Mouse (Mus musculus) limb, embryonic 14.5 days (tissue): ENCODE measurements around the gene Tmem230. TPM values are rescaled to one million over a fixed set of nuclear protein-coding genes. Genes with fewer than 3 reads are reported as not detected.

Source experiments
- ATAC-seq: fragments of 200-750 bp; cut with Nextera tagmentation; 2 replicates; pipeline ENCODE4 v1.8.0; 2017; ENCODE audit warnings: low read depth, moderate number of reproducible peaks, moderate TSS enrichment; ENCODE audit not compliant: low FRiP score
- DNase-seq: peaks from one replicate; pipeline ENCODE4 v3.0.0-alpha.2; 2015; ENCODE audit warnings: low spot score
- H3K27ac ChIP-seq: fragments of 300-500 bp; sonication (generic); replicated peaks from 2 replicates; pipeline ENCODE4 v1.5.1; 2014; ENCODE audit warnings: low read depth, mild to moderate bottlenecking, low read length, moderate library complexity, mixed read lengths
- H3K27me3 ChIP-seq: fragments of 300-500 bp; sonication (generic); 2 replicates; pipeline ENCODE4 v1.6.1; 2014; ENCODE audit warnings: low read length, mixed read lengths; ENCODE audit not compliant: control insufficient read depth, insufficient read depth
- H3K36me3 ChIP-seq: fragments of 300-500 bp; sonication (generic); 2 replicates; pipeline ENCODE4 v1.6.1; 2014; ENCODE audit warnings: mild to moderate bottlenecking, low read length, moderate library complexity, mixed read lengths; ENCODE audit not compliant: control insufficient read depth, insufficient read depth
- H3K4me1 ChIP-seq: fragments of 300-500 bp; sonication (generic); 2 replicates; pipeline ENCODE4 v1.6.1; 2014; ENCODE audit warnings: antibody characterized with exemption, low read length, mixed read lengths; ENCODE audit not compliant: control insufficient read depth, insufficient read depth
- H3K4me2 ChIP-seq: fragments of 300-500 bp; sonication (generic); replicated peaks from 2 replicates; pipeline ENCODE4 v1.6.1; 2014; ENCODE audit warnings: low read depth, mild to moderate bottlenecking, low read length, moderate library complexity; ENCODE audit not compliant: severe bottlenecking
- H3K4me3 ChIP-seq: fragments of 300-500 bp; sonication (generic); replicated peaks from 2 replicates; pipeline ENCODE4 v1.5.1; 2014; ENCODE audit warnings: low read length
- H3K9ac ChIP-seq: fragments of 300-500 bp; sonication (generic); 2 replicates; pipeline ENCODE4 v1.6.1; 2014; ENCODE audit warnings: mild to moderate bottlenecking, low read depth, low read length, moderate library complexity; ENCODE audit not compliant: severe bottlenecking
- H3K9me3 ChIP-seq: fragments of 300-500 bp; sonication (generic); 2 replicates; pipeline ENCODE4 v1.6.1; 2016; ENCODE audit warnings: low read length; ENCODE audit not compliant: control insufficient read depth
- POLR2A ChIP-seq: fragments of 200-500 bp; IDR thresholded peaks from 2 replicates; pipeline ENCODE4 v1.8.0; 2012; ENCODE audit warnings: inconsistent platforms, mild to moderate bottlenecking, moderate library complexity, borderline replicate concordance; ENCODE audit not compliant: insufficient read depth, insufficient read length; ENCODE audit errors: extremely low read depth
- WGBS: fragments of 180-500 bp; shearing (Covaris S2); extraction: QIAGEN DNeasy Blood & Tissue Kit; methylation state at CpG from one replicate; pipeline ENCODE4 v1.1.7; 2014; 5-methylcytosine and 5-hydroxymethylcytosine counted together
- polyA plus RNA-seq, 2 experiments: library from polyadenylated mRNA; depleted of rRNA in 1 of 2; stranded (reverse) in 1 of 2; unstranded in 1 of 2; fragments of >200 nt; fragmentation: Nextera tagmentation in 1 of 2; extraction: Ambion mirVana in 1 of 2; gene quantifications; 2 replicates each; pipeline versions ENCODE4 v1.2.1 to v1.2.3; 2012 to 2014

Tmem230 gene
- polyA plus RNA-seq, 2 experiments: 47.2 to 69.4 TPM

DNA sequence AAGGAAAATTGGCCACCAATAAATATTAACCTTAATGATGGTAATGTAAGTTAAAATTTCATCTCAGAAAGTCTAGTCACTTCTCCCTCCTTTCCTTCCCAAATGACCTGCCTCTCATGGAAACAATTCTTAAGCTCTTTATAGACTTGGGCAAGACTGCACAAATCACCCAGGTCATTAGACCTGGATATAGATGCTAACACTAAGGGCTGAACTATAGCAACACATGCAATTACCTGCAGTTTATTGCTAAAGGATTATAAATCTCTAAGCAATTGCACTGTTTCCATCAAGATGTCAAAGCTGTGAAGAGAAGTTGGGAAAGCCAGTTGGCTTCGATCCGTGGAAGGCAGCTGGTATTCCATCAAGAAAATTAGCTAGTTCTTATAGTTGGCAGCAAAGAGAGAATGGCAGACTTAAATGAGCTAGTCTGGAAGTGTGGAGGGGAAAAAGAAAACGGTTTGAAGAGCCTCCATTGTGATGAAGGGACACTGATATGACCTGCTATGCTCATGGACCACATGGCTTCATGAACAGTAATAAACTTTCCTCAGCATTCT is 56.9 kb downstream of the Tmem230 start:
- ATAC-seq: no peak
- no peak for TF ChIP-seq POLR2A
- 63% methylated on average over 3 of the region's 3 CpGs for WGBS

More for the DNA sequence above, 56.9 kb downstream of the Tmem230 start:
- H3K27ac ChIP-seq: no peak overlapping the region
- no peaks in the 10 kb centered on the region for H3K36me3 ChIP-seq
- H3K4me1 ChIP-seq: no peaks in the 10 kb centered on the region
- no peak overlapping the region for H3K9ac ChIP-seq
- no peaks in the 10 kb centered on the region for H3K27me3 ChIP-seq
- H3K4me3 ChIP-seq: no peak overlapping the region
- no peaks in the 10 kb centered on the region for H3K9me3 ChIP-seq
- DNase-seq: no peak
- H3K4me2 ChIP-seq: no peak overlapping the region

Other genes starting within 250 kb of the Tmem230 start
- gene Rassf2, start 217.5 kb downstream of the Tmem230 start, polyA plus RNA-seq (2012; rRNA removed): 12.6 and 13.2 TPM in 2 replicates
- gene Rassf2, start 217.5 kb downstream of the Tmem230 start, polyA plus RNA-seq (2014; fragmentation: Nextera tagmentation; extraction: Ambion mirVana): 14.6 and 15.1 TPM in 2 replicates
- gene Slc23a2, start 102.7 kb downstream of the Tmem230 start, polyA plus RNA-seq (2012; rRNA removed): 17.6 and 22.7 TPM in 2 replicates
- 15.6 and 19.9 TPM in 2 replicates for gene Slc23a2, start 102.7 kb downstream of the Tmem230 start, polyA plus RNA-seq (2014; fragmentation: Nextera tagmentation; extraction: Ambion mirVana)
- 284 and 315 TPM in 2 replicates for gene Pcna, start 5.5 kb upstream of the Tmem230 start, polyA plus RNA-seq (2012; rRNA removed)
- gene Pcna, start 5.5 kb upstream of the Tmem230 start, polyA plus RNA-seq (2014; fragmentation: Nextera tagmentation; extraction: Ambion mirVana): 229 and 234 TPM in 2 replicates
- 21.2 and 26.1 TPM in 2 replicates for gene Cds2, start 15.3 kb upstream of the Tmem230 start, polyA plus RNA-seq (2012; rRNA removed)
- gene Cds2, start 15.3 kb upstream of the Tmem230 start, polyA plus RNA-seq (2014; fragmentation: Nextera tagmentation; extraction: Ambion mirVana): 17.1 and 25.1 TPM in 2 replicates
- 1.4 and 2.5 TPM in 2 replicates for gene Prokr2, start 137.6 kb upstream of the Tmem230 start, polyA plus RNA-seq (2012; rRNA removed)
- gene Prokr2, start 137.6 kb upstream of the Tmem230 start, polyA plus RNA-seq (2014; fragmentation: Nextera tagmentation; extraction: Ambion mirVana): 3.1 and 4.0 TPM in 2 replicates